Mouse (Mus musculus) lung, embryonic 15.5 days (tissue): ENCODE measurements at regions not wholly inside any gene's neighbourhood (a gene's known extent, or its start where the extent isn't known, plus 50 kb on each side); places are given as distances from the start of the nearest gene placed in this dataset.

ENCODE experiments used
- ATAC-seq: fragments of 200-750 bp; cut with Nextera tagmentation; 2 replicates; pipeline ENCODE4 v1.8.0; 2017; ENCODE audit warnings: moderate number of reproducible peaks, borderline replicate concordance; ENCODE audit not compliant: low FRiP score, low TSS enrichment; ENCODE audit errors: extremely low read depth
- H3K27ac ChIP-seq: fragments of 300-500 bp; sonication (generic); 2 replicates; pipeline ENCODE4 v1.5.1; 2015; ENCODE audit warnings: moderate library complexity, mild to moderate bottlenecking, inconsistent platforms
- H3K27me3 ChIP-seq: fragments of 300-500 bp; sonication (generic); 2 replicates; pipeline ENCODE4 v1.6.1; 2015; ENCODE audit warnings: inconsistent platforms
- H3K36me3 ChIP-seq: fragments of 300-500 bp; sonication (generic); 2 replicates; pipeline ENCODE4 v1.6.1; 2015; ENCODE audit warnings: inconsistent platforms
- H3K4me1 ChIP-seq: fragments of 300-500 bp; sonication (generic); 2 replicates; pipeline ENCODE4 v1.6.1; 2015; ENCODE audit warnings: inconsistent platforms
- H3K4me2 ChIP-seq: fragments of 300-500 bp; sonication (generic); 2 replicates; pipeline ENCODE4 v1.6.1; 2015; ENCODE audit warnings: inconsistent platforms, mild to moderate bottlenecking, moderate library complexity
- H3K4me3 ChIP-seq: fragments of 300-500 bp; sonication (generic); 2 replicates; pipeline ENCODE4 v1.5.1; 2015; ENCODE audit warnings: mild to moderate bottlenecking, inconsistent platforms
- H3K9ac ChIP-seq: fragments of 300-500 bp; sonication (generic); 2 replicates; pipeline ENCODE4 v1.6.1; 2015; ENCODE audit warnings: inconsistent platforms
- H3K9me3 ChIP-seq: fragments of 300-500 bp; sonication (generic); 2 replicates; pipeline ENCODE4 v1.6.1; 2016; ENCODE audit warnings: inconsistent platforms
- WGBS: fragments of 180-500 bp; shearing (Covaris S2); methylation state at CpG from one replicate; pipeline ENCODE4 v1.1.7; 2015; 5-methylcytosine and 5-hydroxymethylcytosine counted together

DNA sequence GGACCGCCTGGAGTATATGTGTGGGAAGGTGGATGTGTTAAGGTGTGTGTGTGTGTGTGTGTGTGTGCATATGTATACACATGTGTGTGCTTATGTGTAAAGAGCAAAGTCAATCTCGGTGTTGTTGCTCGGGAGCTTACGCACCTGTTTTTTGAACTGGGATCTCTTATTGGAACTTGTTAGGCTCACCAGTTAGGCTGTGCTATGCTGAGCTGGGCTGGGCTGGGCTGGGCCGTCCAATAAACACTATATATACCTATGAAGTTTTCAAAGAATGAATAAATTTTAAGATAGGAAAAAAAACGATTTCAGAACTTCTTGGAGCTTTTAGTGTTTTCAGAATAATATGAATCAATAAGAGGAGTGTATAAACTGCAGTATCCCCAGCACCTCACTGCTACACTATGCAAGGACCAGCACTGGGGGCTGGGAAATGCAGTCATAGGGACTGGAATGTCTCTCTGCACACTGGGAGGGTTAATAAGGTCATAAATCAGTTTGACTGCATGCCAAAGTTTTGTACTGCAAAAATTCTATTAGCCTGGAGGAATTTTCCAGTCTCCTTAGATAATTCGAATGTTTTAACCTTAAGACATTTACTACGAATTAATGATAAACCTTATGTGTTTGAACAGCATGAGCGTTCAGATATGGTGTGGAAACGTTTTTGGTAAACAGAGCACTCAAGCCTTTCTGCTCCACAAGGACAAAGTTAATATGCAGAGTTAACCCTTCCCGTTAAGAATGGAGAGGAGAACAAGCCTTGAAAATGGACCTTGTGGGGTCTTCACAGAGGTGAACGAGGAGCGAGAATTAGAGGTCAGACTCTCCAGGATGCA, 250.9 kb upstream of the Prkd1 start:
- Histone ChIP-seq H3K4me1 (no peaks in the 10 kb centered on the region), H3K27me3 (no peaks in the 10 kb centered on the region), H3K4me2 (no peak overlapping the region), H3K27ac (no peak overlapping the region), H3K9ac (no peak overlapping the region), H3K4me3 (no peak overlapping the region), H3K36me3 (no peaks in the 10 kb centered on the region), H3K9me3 (no peaks in the 10 kb centered on the region)
- WGBS: 48% methylated on average over 13 of the region's 13 CpGs
- ATAC-seq: no peak

DNA sequence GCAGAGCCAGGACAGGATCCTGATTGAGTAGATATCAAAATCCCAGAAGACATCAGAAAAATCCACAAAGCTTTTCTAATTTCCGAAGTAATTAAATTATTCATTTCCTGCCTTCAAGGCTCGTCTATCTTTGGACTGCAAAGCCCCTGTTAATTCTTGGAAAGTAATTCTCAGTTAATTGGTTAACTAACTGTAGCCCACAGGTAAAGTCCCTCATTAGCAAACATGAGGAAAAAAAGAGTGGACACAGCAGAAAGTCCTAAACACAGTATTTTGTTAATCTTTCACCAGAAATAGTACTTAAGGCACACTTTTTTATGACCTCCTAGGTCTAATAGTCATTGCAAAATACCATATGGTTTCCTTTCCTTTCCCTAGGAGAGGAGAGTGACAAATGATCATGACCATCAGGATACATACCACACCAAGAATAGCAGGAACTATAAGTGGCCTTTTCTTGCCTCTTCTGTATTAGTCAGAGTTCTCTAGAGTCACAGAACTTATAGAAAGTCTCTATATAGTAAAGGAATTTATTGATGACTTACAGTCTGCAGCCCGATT, 248.8 kb upstream of the Prkd1 start:
- Histone ChIP-seq H3K36me3 (no peaks in the 10 kb centered on the region), H3K4me3 (no peak overlapping the region), H3K9ac (no peak overlapping the region), H3K4me1 (no peaks in the 10 kb centered on the region), H3K27ac (no peak overlapping the region), H3K27me3 (no peaks in the 10 kb centered on the region), H3K4me2 (no peak overlapping the region), H3K9me3 (no peaks in the 10 kb centered on the region)
- WGBS: 81% methylated on average over 3 of the region's 3 CpGs
- no peak for ATAC-seq

DNA sequence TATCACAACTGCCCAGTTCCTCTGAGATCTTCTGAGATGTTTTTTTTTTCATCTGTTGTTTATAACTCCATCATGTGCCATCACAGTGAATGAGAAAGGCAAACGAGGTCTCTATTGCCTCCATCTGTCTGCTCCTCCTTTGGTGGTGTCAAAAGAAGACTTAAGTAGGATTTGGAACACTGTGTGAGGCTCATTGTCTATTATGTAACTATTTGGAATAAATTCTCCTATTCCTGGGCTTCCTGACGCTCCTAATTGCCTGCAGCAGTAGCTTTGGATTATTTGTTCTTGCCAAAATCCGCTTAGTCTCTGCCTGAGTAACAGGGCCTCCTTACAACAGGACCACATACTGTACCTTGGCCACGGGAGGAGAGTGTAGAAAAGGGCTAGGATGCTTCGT, 244.7 kb upstream of the Prkd1 start:
- Histone ChIP-seq H3K9me3 (no peaks in the 10 kb centered on the region), H3K36me3 (no peaks in the 10 kb centered on the region), H3K27ac (no peak overlapping the region), H3K4me1 (no peaks in the 10 kb centered on the region), H3K9ac (no peak overlapping the region), H3K27me3 (no peaks in the 10 kb centered on the region), H3K4me2 (no peak overlapping the region), H3K4me3 (no peak overlapping the region)
- ATAC-seq: no peak
- WGBS: 49% methylated on average over 5 of the region's 5 CpGs

DNA sequence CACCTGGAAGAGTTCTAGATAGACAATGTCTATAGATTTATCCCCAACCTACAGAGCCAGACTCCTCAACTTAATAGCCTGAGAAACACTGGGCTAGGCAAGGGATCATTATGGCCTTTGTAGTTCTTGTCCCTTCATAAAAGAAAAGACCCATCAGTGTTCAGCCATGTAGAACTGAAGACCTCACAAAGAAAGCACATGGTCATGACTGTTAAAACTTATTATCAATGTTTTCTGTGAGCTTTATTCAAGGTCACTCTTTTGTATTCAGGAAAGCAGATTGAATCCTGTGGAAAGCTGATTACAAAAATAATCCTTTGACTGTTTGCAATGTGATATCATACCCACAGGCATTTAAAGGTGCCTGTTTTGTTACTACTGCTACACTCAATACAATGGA, 226.9 kb upstream of the Prkd1 start:
- no peak for ATAC-seq
- no peak overlapping the region for H3K27ac ChIP-seq
- no peaks in the 10 kb centered on the region for H3K27me3 ChIP-seq

DNA sequence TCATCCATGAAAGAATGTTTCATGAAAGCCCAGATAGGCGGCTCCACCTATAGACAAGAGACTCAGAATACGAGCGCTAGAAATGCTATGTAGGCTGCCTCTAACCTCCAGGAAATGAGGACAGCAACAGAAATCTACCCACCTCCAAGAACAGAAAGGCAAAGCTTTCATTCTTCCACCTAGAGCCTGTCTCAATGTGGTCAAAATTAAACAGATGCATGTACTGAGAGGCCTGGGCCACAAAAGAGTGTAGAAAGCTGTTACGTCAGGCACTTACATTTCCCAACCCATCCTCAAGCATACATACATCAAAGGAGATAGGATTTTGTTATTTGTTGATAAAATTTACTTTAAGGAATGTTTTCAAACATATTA, 225.1 kb upstream of the Prkd1 start:
- WGBS: 85% methylated on average over 4 of the region's 4 CpGs
- no peak overlapping the region for H3K4me3 ChIP-seq
- no peaks in the 10 kb centered on the region for H3K9me3 ChIP-seq
- H3K27me3 ChIP-seq: no peaks in the 10 kb centered on the region
- ATAC-seq: no peak
- no peak overlapping the region for H3K27ac ChIP-seq
- H3K9ac ChIP-seq: no peak overlapping the region
- H3K4me1 ChIP-seq: no peaks in the 10 kb centered on the region
- no peaks in the 10 kb centered on the region for H3K36me3 ChIP-seq
- H3K4me2 ChIP-seq: no peak overlapping the region

More for the DNA sequence above, 226.9 kb upstream of the Prkd1 start:
- Histone ChIP-seq H3K4me3 (no peak overlapping the region), H3K36me3 (no peaks in the 10 kb centered on the region), H3K4me1 (no peaks in the 10 kb centered on the region), H3K4me2 (no peak overlapping the region), H3K9ac (no peak overlapping the region), H3K9me3 (no peaks in the 10 kb centered on the region)

DNA sequence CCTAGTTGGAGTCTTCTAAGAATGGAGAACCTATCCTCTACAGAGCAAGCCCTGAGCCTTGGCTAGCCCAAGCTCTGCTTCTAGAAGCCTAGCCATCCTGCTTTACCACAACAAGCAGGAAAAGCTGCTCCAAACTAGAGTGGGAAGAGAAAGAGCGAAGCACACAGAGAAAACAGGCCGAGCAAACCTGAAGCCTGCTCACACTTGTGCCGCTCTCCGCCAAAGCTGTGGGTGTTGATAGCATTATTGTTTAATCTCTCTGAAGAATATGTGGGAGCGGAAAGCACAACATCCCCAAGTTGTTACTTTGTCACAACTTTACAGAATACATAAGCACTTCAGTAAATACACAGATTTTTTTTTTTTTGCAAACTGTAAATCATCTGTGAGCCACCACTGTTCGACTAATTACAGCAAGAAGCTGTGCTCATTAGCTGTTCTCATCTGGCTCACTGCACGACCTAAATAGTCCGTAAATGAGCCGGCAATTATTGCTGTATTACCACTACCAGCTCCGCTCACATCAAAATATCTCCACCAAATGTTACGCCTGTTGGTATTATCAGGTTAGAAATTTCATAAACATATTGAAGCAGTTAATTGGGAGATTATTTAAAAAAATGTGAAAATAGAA, 224.6 kb upstream of the Prkd1 start:
- no peak overlapping the region for H3K4me3 ChIP-seq
- WGBS: 86% methylated on average over 11 of the region's 11 CpGs
- no peaks in the 10 kb centered on the region for H3K9me3 ChIP-seq
- H3K36me3 ChIP-seq: no peaks in the 10 kb centered on the region
- no peaks in the 10 kb centered on the region for H3K27me3 ChIP-seq
- no peaks in the 10 kb centered on the region for H3K4me1 ChIP-seq
- H3K9ac ChIP-seq: no peak overlapping the region
- no peak overlapping the region for H3K27ac ChIP-seq
- ATAC-seq: no peak
- no peak overlapping the region for H3K4me2 ChIP-seq

DNA sequence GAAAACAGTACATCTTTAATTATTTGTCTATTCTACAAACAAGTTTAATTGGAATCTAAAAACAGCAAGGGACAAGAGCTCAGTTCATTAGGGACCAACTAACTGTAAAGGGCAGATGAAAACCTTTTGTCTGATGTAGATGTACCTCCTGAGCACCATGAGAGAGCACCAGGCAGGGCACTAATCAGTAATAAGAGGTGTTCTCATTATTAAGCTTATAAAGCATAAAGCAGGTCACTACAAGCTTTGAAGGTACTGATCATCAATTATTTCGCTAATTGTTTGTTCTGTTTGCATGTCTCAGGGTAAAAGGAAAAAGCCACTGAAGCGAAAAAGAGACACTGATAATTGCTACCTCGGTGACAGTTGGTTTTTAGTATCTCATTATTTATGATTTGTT, 202.7 kb upstream of the Prkd1 start:
- no peaks in the 10 kb centered on the region for H3K27me3 ChIP-seq
- H3K27ac ChIP-seq: no peak overlapping the region
- H3K4me3 ChIP-seq: no peak overlapping the region
- no peak overlapping the region for H3K4me2 ChIP-seq
- no peak for ATAC-seq
- no peaks in the 10 kb centered on the region for H3K4me1 ChIP-seq
- H3K36me3 ChIP-seq: no peaks in the 10 kb centered on the region
- no peaks in the 10 kb centered on the region for H3K9me3 ChIP-seq
- H3K9ac ChIP-seq: no peak overlapping the region
- WGBS: 64% methylated on average over 3 of the region's 3 CpGs

DNA sequence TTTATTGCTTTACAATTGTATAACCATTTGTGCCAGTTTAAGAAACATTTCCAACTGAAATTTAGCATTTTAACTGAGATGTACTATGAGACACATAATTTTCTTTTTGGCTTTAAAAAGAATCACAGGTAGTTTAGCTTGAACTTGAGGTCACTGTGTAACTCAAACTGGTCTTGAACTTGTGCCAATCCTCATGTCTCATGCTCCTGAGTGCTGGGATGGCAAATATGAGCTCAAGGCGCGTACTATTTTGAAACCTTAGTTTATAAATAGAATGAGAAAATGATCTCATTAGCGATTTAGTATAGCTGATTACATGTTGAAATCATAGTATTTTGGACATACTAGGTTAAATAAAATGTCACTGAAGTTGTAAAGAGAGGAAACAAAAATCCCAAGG, 199.1 kb upstream of the Prkd1 start:
- H3K4me1 ChIP-seq: no peaks in the 10 kb centered on the region
- no peak overlapping the region for H3K4me3 ChIP-seq
- no peak for ATAC-seq
- no peaks in the 10 kb centered on the region for H3K27me3 ChIP-seq
- H3K9me3 ChIP-seq: no peaks in the 10 kb centered on the region
- H3K27ac ChIP-seq: no peak overlapping the region
- 50% methylated on average over 3 of the region's 3 CpGs for WGBS
- no peaks in the 10 kb centered on the region for H3K36me3 ChIP-seq
- H3K4me2 ChIP-seq: no peak overlapping the region
- H3K9ac ChIP-seq: no peak overlapping the region

DNA sequence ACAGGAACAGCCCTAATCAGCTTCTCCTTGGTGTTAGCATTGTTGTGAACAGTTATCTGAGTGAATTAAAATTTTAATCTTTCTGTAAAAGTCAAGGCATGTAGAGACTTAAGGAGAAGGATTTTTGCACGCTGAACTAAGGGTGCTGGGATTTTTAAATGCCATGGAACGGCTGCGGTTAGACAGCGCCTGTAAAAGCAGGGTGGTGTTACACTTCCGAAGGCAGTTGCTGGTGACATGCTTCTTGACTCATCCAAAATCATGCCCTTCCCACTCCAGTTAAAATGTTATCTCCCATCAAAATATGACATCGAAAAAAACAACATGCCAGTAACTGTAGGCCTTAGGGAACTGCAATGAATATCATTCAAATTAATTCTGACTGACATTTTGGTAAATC, 193.8 kb upstream of the Prkd1 start:
- Histone ChIP-seq H3K4me1 (no peaks in the 10 kb centered on the region), H3K27me3 (no peaks in the 10 kb centered on the region), H3K9me3 (no peaks in the 10 kb centered on the region), H3K27ac (no peak overlapping the region), H3K9ac (no peak overlapping the region), H3K4me2 (no peak overlapping the region), H3K4me3 (no peak overlapping the region), H3K36me3 (no peaks in the 10 kb centered on the region)
- whole genome bisulfite sequencing: 76% methylated on average over 6 of the region's 6 CpGs
- no peak for ATAC-seq

DNA sequence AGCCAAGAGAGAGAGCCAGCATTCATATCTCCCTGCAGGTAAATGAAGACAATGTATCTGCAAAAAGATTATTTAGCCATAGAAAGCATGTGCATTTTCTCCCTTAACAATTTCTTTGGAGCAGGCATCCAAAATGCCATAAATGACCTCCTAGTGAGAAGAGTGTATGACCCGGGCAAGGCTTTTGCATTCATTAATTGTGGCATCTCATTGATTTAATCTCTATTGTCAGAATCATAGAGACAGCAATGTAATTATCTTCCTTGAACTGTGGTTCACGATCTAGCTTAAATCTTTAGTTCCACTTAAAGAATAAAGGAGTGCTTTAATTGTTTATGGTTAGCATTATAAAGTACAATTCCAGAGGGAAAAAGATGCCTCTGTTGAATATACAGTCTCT, 190.5 kb upstream of the Prkd1 start:
- Histone ChIP-seq H3K4me2 (no peak overlapping the region), H3K4me3 (no peak overlapping the region), H3K27ac (no peak overlapping the region), H3K9ac (no peak overlapping the region), H3K36me3 (no peaks in the 10 kb centered on the region), H3K4me1 (no peaks in the 10 kb centered on the region), H3K9me3 (no peaks in the 10 kb centered on the region), H3K27me3 (no peaks in the 10 kb centered on the region)
- 73% methylated on average over 2 of the region's 2 CpGs for WGBS
- ATAC-seq: no peak

DNA sequence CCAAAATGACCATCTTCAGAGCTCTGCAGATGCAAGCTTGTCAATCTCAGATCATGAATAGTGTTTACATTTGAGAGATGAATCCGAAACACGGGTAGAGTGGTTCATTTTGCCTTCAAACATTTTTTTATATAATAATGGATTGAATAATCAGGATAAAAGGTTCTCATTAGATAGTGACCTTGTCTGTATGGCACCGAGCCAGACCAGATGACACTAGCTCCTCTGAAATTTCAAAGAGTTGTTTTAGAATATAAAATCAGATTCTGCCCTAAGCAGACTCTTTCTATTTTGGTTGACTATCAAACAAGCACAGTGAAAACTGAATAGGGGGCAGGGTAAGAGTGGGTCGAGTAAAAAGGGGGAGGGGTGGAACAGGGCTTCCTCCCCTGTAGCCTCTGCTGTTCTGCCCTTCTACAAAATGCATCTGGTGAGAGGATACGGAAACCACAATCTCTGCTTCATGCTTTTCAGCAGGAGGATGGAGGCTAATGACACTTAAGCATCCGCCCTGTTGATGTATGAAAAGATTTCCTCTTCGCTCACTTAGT, 159.9 kb upstream of the Prkd1 start:
- Histone ChIP-seq H3K36me3 (no peaks in the 10 kb centered on the region), H3K27me3 (no peaks in the 10 kb centered on the region), H3K4me3 (no peak overlapping the region), H3K4me2 (no peak overlapping the region), H3K4me1 (no peaks in the 10 kb centered on the region), H3K9ac (no peak overlapping the region), H3K27ac (no peak overlapping the region), H3K9me3 (no peaks in the 10 kb centered on the region)
- ATAC-seq: no peak
- 57% methylated on average over 7 of the region's 7 CpGs for WGBS

DNA sequence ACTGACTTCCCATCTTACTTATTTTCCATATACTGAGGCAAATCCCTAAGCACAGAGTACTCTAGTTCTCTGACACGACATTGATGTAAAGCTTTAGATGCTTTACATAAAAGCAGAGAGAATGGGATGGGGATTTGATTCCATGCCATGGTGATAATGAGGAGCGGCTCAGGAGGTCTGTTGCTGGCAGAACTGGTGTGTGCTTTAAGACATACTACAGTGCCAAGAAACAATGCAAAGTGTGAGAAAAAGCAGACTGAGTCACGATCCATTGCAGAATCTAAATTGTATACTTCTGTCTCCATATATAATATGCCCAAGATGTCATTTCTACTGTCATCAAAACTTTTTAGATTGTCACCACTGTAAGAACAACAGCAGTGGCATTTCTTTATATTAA, 155.5 kb upstream of the Prkd1 start:
- H3K4me2 ChIP-seq: no peak overlapping the region
- no peaks in the 10 kb centered on the region for H3K27me3 ChIP-seq
- H3K4me1 ChIP-seq: no peaks in the 10 kb centered on the region
- no peaks in the 10 kb centered on the region for H3K36me3 ChIP-seq
- H3K9ac ChIP-seq: no peak overlapping the region
- WGBS: 57% methylated on average over 3 of the region's 3 CpGs
- no peak overlapping the region for H3K4me3 ChIP-seq
- ATAC-seq: no peak
- no peaks in the 10 kb centered on the region for H3K9me3 ChIP-seq
- H3K27ac ChIP-seq: no peak overlapping the region
